Mouse (Mus musculus): ENCODE data around the gene Gab3.

Gene Gab3

GRCm38 (mm10) chrX:75084774-75085508 is at the start of gene Gab3:
Gene Gab3, minus strand, starts transcription at chrX:75085458.
- no peak for DNase-seq (ENCODE audit: low read depth, low spot score)

- peak; percentile 53 for DNase-seq (ENCODE audit: low read depth, low spot score)
Observed at GRCm38 (mm10) chrX:75130467-75131160, 45.4 kb upstream of the Gab3 start, which contains the start of gene Mpp1. Gene Mpp1, minus strand, starts transcription at chrX:75131016.

GRCm38 (mm10) chrX:75129474-75129873 is 44.2 kb upstream of the Gab3 start:
- no peak for DNase-seq (ENCODE audit: low read depth, low spot score)

- no peak for DNase-seq (ENCODE audit: low read depth, low spot score)
Observed at GRCm38 (mm10) chrX:75128333-75128980, 43.2 kb upstream of the Gab3 start.

- no peak for DNase-seq (ENCODE audit: low read depth, low spot score)
Observed at GRCm38 (mm10) chrX:75126893-75127292, 41.6 kb upstream of the Gab3 start.

- no peak for DNase-seq (ENCODE audit: low read depth, low spot score)
Observed at GRCm38 (mm10) chrX:75125606-75126005, 40.3 kb upstream of the Gab3 start.

GRCm38 (mm10) chrX:75115550-75115949 is 30.3 kb upstream of the Gab3 start:
- DNase-seq (ENCODE audit: low read depth, low spot score), result no peak

GRCm38 (mm10) chrX:75102293-75102692 is 17.0 kb upstream of the Gab3 start:
- DNase-seq (ENCODE audit: low read depth, low spot score), result no peak

- no peak for DNase-seq (ENCODE audit: low read depth, low spot score)
Observed at GRCm38 (mm10) chrX:75098799-75099198, 13.5 kb upstream of the Gab3 start.

GRCm38 (mm10) chrX:75096163-75096770 is 11.0 kb upstream of the Gab3 start:
- no peak for DNase-seq (ENCODE audit: low read depth, low spot score)

GRCm38 (mm10) chrX:75095369-75096162 is 10.3 kb upstream of the Gab3 start, which contains the start of gene Dkc1:
Gene Dkc1, plus strand, starts transcription at chrX:75095854.
- peak; percentile 92 for DNase-seq (ENCODE audit: low read depth, low spot score)

- DNase-seq (ENCODE audit: low read depth, low spot score), result no peak
Observed at GRCm38 (mm10) chrX:75085654-75086053, 396 bp upstream of the Gab3 start.

- no peak for DNase-seq (ENCODE audit: low read depth, low spot score)
Observed at GRCm38 (mm10) chrX:75083982-75084773, 1.1 kb downstream of the Gab3 start.

- no peak for DNase-seq (ENCODE audit: low read depth, low spot score)
Observed at GRCm38 (mm10) chrX:75082351-75082750, 2.9 kb downstream of the Gab3 start.

GRCm38 (mm10) chrX:75056120-75056775 is 29.0 kb downstream of the Gab3 start:
- DNase-seq (ENCODE audit: low read depth, low spot score), result no peak

GRCm38 (mm10) chrX:75046921-75047635 is 38.2 kb downstream of the Gab3 start:
- DNase-seq (ENCODE audit: low read depth, low spot score), result peak; percentile 27

- DNase-seq (ENCODE audit: low read depth, low spot score), result no peak
Observed at GRCm38 (mm10) chrX:75045931-75046330, 39.3 kb downstream of the Gab3 start.

GRCm38 (mm10) chrX:75044595-75044994 is 40.7 kb downstream of the Gab3 start:
- DNase-seq (ENCODE audit: low read depth, low spot score), result no peak

- no peak for DNase-seq (ENCODE audit: low read depth, low spot score)
Observed at GRCm38 (mm10) chrX:75036626-75037025, 48.6 kb downstream of the Gab3 start.
